Mouse (Mus musculus) kidney, adult 9 months (tissue): ENCODE results near the gene Evx1.

Experiments
- DNase-seq: peaks from one replicate; pipeline ENCODE4 v3.0.0; 2022

Evx1 gene

DNA sequence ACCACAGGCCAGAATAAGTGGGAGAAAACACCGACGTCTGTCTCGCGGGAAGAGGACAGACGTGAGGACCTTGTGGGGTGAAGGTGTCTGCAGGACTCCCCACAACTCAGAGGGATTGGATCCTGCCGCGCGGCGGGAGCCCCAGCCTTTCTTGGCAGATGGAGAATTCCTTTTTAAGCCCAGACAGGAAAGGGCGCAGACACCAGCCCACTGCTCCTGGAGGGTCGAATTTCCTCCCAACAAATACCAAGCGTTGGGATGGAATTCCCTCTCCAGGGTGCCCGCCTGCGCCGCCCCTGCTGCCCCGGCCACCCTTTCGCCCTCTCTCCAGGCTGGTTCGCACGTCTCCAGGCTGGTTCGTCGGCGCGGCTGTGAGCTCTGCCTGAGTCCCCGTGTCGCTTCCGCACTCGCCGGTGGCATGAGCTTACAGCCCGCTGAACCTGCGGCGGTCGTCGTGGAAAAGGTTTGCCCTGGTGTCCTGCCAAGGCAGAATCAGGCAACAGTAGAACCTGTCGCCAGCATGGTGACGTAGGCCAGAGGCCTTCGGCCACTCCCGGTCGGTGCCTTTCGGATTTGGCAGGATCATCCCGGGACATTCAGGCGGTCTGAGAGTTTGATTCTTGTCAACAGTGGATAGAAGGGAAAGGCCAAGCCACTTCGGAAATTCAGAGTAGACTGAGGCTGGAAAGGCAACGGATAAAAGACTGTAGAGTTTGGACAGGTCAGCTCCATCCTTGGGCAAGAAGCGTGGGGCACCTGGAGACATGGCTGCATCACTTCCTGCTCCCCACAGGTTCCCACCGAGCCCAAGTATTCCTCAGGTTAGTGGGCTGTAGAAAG is 22.1 kb upstream of the Evx1 start:
- DNase-seq = no peak

DNA sequence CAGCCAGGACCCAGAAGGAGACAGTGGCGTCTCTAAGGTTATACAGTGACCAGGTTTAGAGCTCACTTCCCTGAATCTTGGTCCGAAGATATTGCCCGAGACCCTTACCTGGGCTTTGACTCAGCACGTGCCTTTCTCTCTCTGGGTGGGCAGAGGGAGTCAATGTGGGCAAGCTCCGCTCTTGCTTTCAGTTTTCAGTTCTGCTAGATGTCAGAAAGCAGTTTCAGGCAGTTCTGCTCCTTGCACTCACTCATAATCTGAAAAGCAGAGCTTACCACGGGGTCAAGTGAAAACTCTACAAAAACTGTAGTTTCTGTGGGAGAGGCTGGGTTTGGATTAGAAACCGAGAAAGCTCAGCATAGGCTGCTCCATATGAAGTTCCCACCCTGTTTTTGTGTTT is 21.0 kb upstream of the Evx1 start:
- DNase-seq = no peak

GRCm38 (mm10) chr6:52294616-52295015 is 18.7 kb upstream of the Evx1 start:
- DNase-seq = peak; percentile 63

DNA sequence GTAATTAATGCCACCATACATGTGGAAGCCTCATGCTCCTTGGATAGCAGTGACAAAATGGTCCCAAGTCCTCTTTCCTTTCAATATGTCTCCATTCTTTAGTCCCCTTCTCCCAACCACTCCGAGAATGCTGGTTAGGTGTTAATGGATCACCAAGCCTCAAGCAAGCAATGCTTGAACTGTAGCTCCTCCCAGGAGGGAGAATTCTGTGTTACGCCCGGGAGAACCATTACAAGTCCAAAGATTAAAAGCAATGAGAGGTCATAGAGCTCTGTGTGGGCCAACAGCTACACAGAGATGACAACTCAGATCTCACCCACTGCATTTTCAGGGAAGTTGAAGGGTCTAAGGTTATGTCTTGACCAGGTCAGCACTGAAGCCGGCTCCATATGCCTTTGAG is 14.8 kb upstream of the Evx1 start:
- DNase-seq = peak; percentile 83

- no peak for DNase-seq
Observed at GRCm38 (mm10) chr6:52300806-52301205, 12.5 kb upstream of the Evx1 start.

GRCm38 (mm10) chr6:52303426-52303825 is 9.9 kb upstream of the Evx1 start:
- DNase-seq = no peak

DNA sequence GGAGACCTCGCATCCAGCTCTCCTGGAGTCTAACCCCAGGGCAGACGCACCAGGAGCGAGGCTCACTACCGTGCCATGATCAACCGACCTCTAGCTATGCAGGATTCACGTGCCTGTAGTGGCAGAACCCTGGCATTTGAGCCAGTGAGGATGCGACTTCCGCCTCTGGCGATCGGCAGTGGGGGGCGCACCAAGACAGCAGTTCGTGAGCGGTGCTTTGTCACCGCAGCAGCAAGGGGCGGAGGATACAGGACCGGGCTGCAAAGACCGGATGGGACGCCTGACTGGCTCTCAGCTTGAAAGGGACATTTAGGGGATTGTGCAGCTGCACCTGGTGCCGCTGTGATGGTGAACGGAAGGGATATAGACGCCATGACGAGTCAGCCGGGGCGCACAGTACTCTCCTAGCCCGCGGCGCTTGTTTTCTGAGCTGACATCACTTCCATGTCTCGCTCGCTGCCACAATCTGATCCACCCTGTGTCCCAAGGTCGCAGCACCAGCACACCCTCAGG is 7.4 kb upstream of the Evx1 start:
- peak; percentile 77 for DNase-seq

- DNase-seq = peak; percentile 77
Observed at GRCm38 (mm10) chr6:52309766-52310165, 3.5 kb upstream of the Evx1 start.

DNA sequence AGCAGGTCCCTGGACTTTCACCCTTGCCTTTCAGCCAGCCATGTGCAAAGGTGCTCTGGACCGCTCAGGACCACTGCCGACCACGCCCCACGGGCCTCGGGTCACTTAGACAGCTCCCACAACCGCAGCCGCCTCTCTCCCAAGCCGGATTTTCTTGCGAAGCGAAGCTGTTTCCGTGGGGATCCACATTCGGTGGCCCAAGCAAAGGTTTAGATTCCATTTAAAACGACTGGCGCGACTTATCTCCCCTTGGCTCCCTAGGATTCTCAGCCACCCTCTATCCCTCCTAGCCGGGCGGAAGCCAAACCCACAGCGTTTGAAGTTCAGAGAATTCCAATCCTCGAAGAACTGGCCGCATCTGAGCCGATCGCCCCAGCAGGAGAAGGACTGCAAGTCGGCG is 2.9 kb upstream of the Evx1 start:
- peak; percentile 79 for DNase-seq

DNA sequence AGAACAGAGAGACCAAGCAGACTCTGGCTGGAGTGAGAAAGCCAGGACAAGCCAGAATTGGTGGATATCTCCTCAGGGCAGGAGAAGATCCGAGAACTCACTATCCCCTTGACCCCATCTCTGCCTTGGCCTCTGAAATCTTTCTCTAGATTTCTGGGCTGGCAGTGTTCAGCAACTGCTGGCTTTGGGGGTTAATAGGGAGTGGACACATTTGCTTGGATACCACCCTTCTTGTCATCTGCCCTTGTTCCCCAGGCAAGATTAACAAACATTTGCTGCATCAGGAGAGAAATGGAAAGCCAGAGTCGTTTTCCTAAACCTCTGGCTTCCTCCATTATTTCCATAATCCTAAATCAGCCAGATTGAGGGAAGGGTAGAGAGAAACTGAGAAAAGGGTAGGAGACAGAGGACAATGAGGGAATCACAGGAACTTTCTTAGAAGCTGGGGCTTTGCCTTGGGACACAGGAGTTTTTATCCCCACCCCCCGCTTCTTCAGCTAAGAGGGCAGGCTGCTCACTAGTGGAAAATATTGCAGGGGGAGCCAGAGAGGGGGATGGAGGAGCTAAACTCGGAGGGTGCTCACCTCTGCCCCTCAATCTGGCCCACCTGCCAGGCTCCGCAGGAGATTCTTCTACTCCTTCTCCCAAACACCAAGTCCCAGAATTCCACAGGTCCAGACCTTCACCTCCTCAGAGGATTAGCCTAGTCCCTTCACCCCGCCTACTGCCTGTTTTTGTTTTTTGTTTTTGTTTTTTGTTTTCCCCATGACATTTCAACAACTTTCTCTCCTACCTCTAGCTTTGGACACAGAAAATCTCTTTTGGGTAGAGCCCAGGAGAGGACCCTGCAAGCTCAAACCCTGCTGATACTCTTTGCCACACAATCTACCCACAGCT is 1.4 kb upstream of the Evx1 start:
- no peak for DNase-seq

- no peak for DNase-seq
Observed at GRCm38 (mm10) chr6:52312558-52312915, 761 bp upstream of the Evx1 start.

- DNase-seq = no peak
Observed at GRCm38 (mm10) chr6:52314304-52315100, 1.2 kb downstream of the Evx1 start.

- DNase-seq = no peak
Observed at GRCm38 (mm10) chr6:52315441-52316412, 2.4 kb downstream of the Evx1 start.

GRCm38 (mm10) chr6:52316413-52317184 is 3.3 kb downstream of the Evx1 start:
- no peak for DNase-seq

GRCm38 (mm10) chr6:52317461-52318180 is 4.3 kb downstream of the Evx1 start:
- DNase-seq = no peak

GRCm38 (mm10) chr6:52318271-52318670 is 5.0 kb downstream of the Evx1 start:
- no peak for DNase-seq

DNA sequence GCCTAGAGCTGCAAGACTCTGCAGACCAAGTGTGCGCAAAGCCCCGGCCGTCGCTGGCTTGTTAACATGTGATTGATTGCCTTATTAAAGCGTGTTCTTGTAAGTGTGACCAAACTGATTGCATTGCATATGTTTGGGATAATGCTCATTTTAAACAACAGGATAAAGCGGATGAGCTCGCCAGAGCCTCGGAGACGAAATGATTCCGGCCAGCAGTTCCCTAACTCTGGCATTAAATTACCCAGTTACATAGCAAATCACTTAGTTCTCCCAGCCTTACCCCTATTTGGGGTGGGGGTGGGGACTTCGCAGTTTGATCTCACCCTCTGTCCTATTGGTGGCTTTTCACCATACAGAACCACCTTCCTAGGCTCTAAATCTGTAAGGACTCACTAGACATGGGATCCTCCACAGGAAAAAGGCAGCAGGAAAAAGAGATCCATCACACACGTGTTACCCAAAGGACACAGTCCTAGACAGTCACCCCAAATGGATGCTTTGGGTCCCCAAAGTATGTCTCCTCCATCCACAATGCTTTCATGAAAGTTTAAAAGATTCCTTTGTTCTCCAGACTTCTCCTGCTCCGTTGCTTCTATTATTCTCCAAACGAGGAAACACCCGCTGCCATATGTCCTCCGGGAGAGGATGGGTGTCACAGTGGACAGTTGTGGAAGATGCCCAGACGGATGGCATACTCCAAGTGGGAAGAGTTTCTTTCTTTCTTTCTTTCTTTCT is 6.8 kb downstream of the Evx1 start:
- DNase-seq = no peak

GRCm38 (mm10) chr6:52320966-52321825 is 7.9 kb downstream of the Evx1 start:
- no peak for DNase-seq
